Mouse (Mus musculus) gastrocnemius, adult 2 months (tissue): ENCODE results near the gene Eda. TPM values are rescaled to one million over a fixed set of nuclear protein-coding genes. Genes with fewer than 3 reads are reported as not detected.

Source experiments
- DNase-seq: peaks from one replicate; pipeline ENCODE4 v3.0.0; 2022
- H3K27ac ChIP-seq: fragments of 200-600 bp; 2 replicates; pipeline ENCODE4 v1.8.1; 2022; ENCODE audit warnings: mild to moderate bottlenecking
- H3K4me3 ChIP-seq: fragments of 200-600 bp; 2 replicates; pipeline ENCODE4 v1.8.1; 2022; ENCODE audit warnings: mild to moderate bottlenecking, moderate library complexity
- CTCF ChIP-seq: fragments of 200-600 bp; IDR thresholded peaks from 2 replicates; pipeline ENCODE4 v1.8.1; 2022; ENCODE audit warnings: antibody characterized with exemption, mild to moderate bottlenecking, moderate library complexity
- intact Hi-C: fragments of 180-260 bp; cut with DNase I; formaldehyde crosslinking; loops from one replicate; pipeline ENCODE4 v1.15.1; 2025
- microRNA-seq: library from miRNA; unstranded; fragments of <30 nt; microRNA quantifications from one replicate; pipeline ENCODE4 v1.2.0, GENCODE M21; 2021
- total RNA-seq, 2 experiments: library from RNA; stranded (reverse); gene quantifications; 2 replicates each; pipeline ENCODE4 v1.2.3; 2021

The Eda gene
- total RNA-seq, 2 experiments from 2014 or later = 2.1 to 2.4 TPM

- no peak for TF ChIP-seq CTCF
- Histone ChIP-seq H3K27ac (no peak overlapping the region), H3K4me3 (no peak overlapping the region)
- intact Hi-C loops = no loop called here
- DNase-seq = no peak
Observed at GRCm38 (mm10) chrX:100443532-100443931, 468.1 kb downstream of the Eda start.

Small RNA genes within 50 kb of the gene (microRNA-seq; reads per million reads assigned to microRNA genes)
- gene Mir676 = 793 reads per million, percentile 74 among the genes with 10 or more reads in this experiment

Other genes starting within 250 kb of the Eda start
- gene Tmem28, start 154.6 kb upstream of the Eda start, total RNA-seq = under 1 TPM; 0.13 to 0.17 TPM